23 mouse cellular contexts compared by ENCODE assay signal in genomic region chr2:83754306-83754837, GRCm38 (mm10). TPM values are rescaled to one million over a fixed set of nuclear protein-coding genes. Genes with fewer than 3 reads are reported as not detected.
DNase-seq lines count a peak whose midpoint lies in the region; ATAC-seq and TF ChIP-seq lines count a peak whose summit lies in the region.
"Had no signal": no experiment of that assay in that cellular context is flagged by ENCODE, and none has a peak within 500 bp of the region (broad histone marks: within the 10 kb centered on the region; RNA-seq: fewer than 3 reads in every experiment).

No protein-coding gene starts in this region.

- H3K4me2 ChIP-seq in kidney, postnatal 0 days (ENCODE audit: low read length): no peak overlapping the region
- H3K4me2 ChIP-seq: forebrain, embryonic 13.5 days; heart, embryonic 11.5 days; hindbrain, embryonic 13.5 days had no signal

- no peak overlapping the region for H3K9ac ChIP-seq in kidney, postnatal 0 days (ENCODE audit: low read depth, low read length)
- H3K9ac ChIP-seq: forebrain, embryonic 13.5 days; hindbrain, embryonic 13.5 days had no signal

- no peaks in the 10 kb centered on the region for H3K9me3 ChIP-seq in kidney, postnatal 0 days (replicated peaks; ENCODE audit: low read length)
- H3K9me3 ChIP-seq: forebrain, embryonic 10.5 days; forebrain, embryonic 13.5 days; G1E; hindbrain, embryonic 10.5 days; hindbrain, embryonic 13.5 days had no signal

- ATAC-seq in frontal cortex, adult (ENCODE audit: low TSS enrichment): peak; percentile 69
- no peak for ATAC-seq in kidney, postnatal 0 days (replicated peaks; ENCODE audit: low FRiP score, low read depth)
- ATAC-seq in inflammation-experienced regulatory T-cells, adult 6 months: peak; percentile 35
- ATAC-seq: forebrain, embryonic 13.5 days; forebrain, embryonic 16.5 days; hindbrain, postnatal 0 days; intestine, postnatal 0 days; Patski had no signal

- DNase-seq in frontal cortex, postnatal 25 days (ENCODE audit: low spot score in 2 of 2): no peak
- DNase-seq in kidney, postnatal 0 days (ENCODE audit: low spot score): peak; percentile 15
- DNase-seq in kidney, adult 18-20 months: no peak
- DNase-seq in cerebellum, adult 9-11 months: no peak
- DNase-seq: adrenal gland, postnatal 25 days; cerebellum, adult 11-12 months; cerebellum, adult 8-10 months; cerebellum, postnatal 14 days; gastrocnemius, postnatal 10 days; gastrocnemius, postnatal 36 days; kidney, adult 8-10 months had no signal

- 45% methylated on average over 5 of the region's 5 CpGs for WGBS in kidney, postnatal 0 days

- H3K27me3 ChIP-seq in kidney, postnatal 0 days (ENCODE audit: insufficient read depth, low read length): no peaks in the 10 kb centered on the region
- H3K27me3 ChIP-seq: forebrain, embryonic 13.5 days; hindbrain, embryonic 13.5 days; Patski had no signal

- no peak overlapping the region for H3K4me3 ChIP-seq in kidney, postnatal 0 days (replicated peaks; ENCODE audit: low read depth, low read length)
- H3K4me3 ChIP-seq: forebrain, embryonic 10.5 days; forebrain, embryonic 13.5 days; hindbrain, embryonic 10.5 days; hindbrain, embryonic 13.5 days had no signal

- H3K36me3 ChIP-seq in kidney, postnatal 0 days (ENCODE audit: insufficient read depth, low read length): 0 out of 2 replicates have a peak, but pooled peaks cover 5% of the 10 kb centered on the region
- H3K36me3 ChIP-seq: hindbrain, embryonic 13.5 days had no signal

- no peak overlapping the region for H3K27ac ChIP-seq in kidney, postnatal 0 days
- H3K27ac ChIP-seq: forebrain, embryonic 10.5 days; forebrain, embryonic 13.5 days; hindbrain, embryonic 10.5 days; hindbrain, embryonic 13.5 days; hindbrain, postnatal 0 days had no signal

- peaks cover 4% of the 10 kb centered on the region; the same call in 1 of the 2 replicates for H3K4me1 ChIP-seq in kidney, postnatal 0 days (replicated peaks; ENCODE audit: insufficient read depth, low read length)

- no peak for TF ChIP-seq CTCF in kidney, postnatal 0 days (IDR thresholded peaks at IDR 0.05; ENCODE audit: low read depth)

RNA-seq across cellular contexts. Expression of gene Itgav, which starts 30.2 kb away (rescaled TPM):
- polyA plus RNA-seq in kidney, postnatal 0 days (2015; fragmentation: Nextera tagmentation; extraction: Ambion mirVana): 164 and 165 TPM in 2 replicates
- 10 to 100 TPM; 63.4 to 80.2 (median 77.9) TPM for polyA plus RNA-seq in inflammation-experienced regulatory T-cells, adult 6 months (2017; shearing (Covaris generic))

RNA-seq across cellular contexts. Expression of gene Fam171b, which starts 58.1 kb away (rescaled TPM):
- 2.5 and 2.7 TPM in 2 replicates for polyA plus RNA-seq in kidney, postnatal 0 days (2015; fragmentation: Nextera tagmentation; extraction: Ambion mirVana)
- 1 to 10 TPM in 1 of 3 experiments, under 1 TPM in 2; 0.25 to 1.0 (median 0.52) TPM for polyA plus RNA-seq in inflammation-experienced regulatory T-cells, adult 6 months (2017; shearing (Covaris generic))
- polyA plus RNA-seq: G1E had no signal
